Mouse (Mus musculus) urinary bladder, adult 18-20 months (tissue): ENCODE results near the gene Syngr3.
"Not testable (repeated sequence)": the region's sequence is repeated elsewhere in the genome, so short reads cannot be mapped to it uniquely, and the experiment has no call there.

ENCODE experiments used
- DNase-seq, 2 experiments: peaks; one replicate each; pipeline ENCODE4 v3.0.0; 2022; ENCODE audit warnings: low spot score in 2 of 2, mixed read lengths in 2 of 2

Gene Syngr3

GRCm38 (mm10) chr17:24689251-24690081 is at the start of gene Syngr3:
Gene Syngr3 (minus strand): TSS chr17:24689955.
- DNase-seq = no peak

- no peak for DNase-seq
Measured at GRCm38 (mm10) chr17:24738238-24738637, 48.5 kb upstream of the Syngr3 start.

- DNase-seq = no peak
Measured at GRCm38 (mm10) chr17:24737135-24737810, 47.5 kb upstream of the Syngr3 start.

DNA sequence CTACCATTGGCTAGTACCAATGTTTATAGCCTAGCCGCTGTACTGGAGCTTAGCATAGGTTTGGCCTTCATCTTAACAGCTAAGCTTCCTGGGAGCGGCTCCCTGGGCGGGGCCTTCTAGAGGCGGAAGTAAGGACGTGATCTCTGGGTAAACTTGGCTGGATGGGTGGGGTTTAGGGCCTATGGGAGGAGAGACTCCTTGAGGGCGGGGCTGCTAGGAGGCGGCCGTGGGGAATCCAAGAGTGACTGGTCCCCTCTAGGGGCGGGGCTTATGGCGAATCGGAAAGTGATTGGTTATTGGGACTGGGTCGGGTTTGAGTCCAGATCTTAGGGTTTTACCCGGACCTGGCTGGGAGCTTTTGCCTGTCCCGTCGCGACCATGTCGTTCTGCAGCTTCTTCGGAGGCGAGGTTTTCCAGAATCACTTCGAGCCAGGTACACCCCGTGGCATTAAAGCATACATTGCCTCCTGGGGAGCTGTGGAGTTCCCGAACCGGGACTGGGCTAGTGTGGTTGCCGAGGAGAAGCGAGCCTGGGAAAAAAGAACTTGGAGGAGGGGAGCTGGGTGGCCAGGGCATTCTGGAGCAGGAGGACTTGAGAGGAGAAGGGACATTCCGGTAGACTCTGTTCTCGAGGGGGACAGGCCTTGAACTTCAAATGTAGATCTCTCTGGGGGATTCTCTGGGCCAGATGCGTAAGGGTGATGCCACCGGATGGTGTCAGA is 46.7 kb upstream of the Syngr3 start, which contains the start of gene Msrb1:
Msrb1 (plus strand) TSS at position 313 of the 722 bp plus-strand sequence.
- peak; percentile 89 to 98 for DNase-seq

GRCm38 (mm10) chr17:24735446-24735845 is 45.7 kb upstream of the Syngr3 start:
- no peak for DNase-seq

DNA sequence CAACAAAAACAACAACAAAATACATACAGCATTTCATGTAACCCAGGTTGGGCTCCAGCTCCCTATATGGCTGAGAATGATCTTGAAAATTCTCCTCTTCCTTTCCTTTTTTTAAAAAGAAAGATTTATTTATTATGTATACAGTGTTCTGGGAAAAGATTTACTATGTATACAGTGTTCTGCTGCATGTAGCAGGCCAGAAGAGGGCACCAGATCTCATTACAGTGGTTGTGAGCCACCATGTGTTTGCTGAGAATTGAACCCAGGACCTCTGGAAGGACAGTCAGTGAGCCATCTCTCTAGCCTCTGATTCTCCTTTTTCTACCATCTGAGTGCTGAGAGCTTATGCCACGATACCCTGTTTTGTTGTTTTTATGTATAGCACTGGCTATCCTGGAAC is 44.8 kb upstream of the Syngr3 start:
- DNase-seq = no peak

DNA sequence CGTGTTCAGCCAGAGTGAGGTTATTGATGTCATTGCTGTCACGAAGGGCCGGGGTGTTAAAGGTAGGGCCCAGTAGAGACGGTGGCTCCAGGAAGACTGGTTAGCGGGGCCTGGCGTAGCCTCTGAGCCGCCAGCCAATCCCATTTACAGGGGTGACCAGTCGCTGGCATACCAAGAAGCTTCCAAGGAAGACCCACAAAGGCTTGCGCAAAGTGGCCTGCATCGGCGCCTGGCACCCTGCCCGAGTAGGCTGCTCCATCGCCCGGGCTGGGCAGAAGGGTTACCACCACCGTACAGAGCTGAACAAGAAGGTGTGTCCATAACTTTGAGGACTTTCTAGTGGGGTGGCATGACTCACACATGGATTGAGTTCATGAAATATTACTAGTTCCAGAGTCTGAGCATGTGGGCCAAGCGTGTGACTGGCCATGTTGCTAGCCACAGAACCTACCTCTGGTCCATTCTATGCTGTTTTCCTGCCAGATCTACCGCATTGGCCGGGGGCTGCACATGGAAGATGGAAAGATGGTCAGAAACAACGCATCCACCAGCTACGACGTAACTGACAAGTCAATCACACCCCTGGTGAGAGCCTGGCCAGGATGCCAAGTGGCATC is 43.8 kb upstream of the Syngr3 start:
- DNase-seq = no peak

DNA sequence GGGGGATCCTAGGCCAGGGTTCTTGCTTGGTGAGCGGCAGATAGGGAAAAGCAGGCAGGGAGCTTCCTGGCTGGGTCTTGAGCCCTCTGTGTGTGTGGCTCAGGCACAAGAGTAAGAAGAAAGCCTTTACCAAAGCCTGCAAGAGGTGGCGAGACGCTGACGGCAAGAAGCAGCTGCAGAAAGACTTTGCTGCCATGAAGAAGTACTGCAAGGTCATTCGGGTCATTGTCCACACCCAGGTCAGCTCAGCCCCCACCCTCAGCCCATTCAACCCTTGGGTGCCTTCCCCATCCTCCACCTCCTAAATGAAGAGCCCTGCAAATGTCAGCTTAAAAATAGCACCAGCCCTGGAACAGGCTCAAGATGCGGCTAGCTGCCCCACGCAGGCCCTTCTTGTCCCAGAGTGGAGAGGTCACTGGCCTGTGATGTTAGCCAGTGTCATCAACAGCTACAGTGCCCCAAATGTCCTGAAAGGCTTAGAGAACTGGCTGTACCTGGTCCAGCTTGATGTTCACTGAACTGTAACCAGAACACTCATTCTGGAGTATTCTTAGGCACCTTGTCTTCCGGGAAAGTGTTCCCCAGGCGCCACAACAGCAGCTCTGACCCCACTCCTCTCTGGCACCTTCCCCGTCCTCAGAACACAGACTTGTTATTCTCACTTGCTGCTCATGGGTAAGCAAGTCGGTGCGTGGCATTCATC is 42.6 kb upstream of the Syngr3 start:
- DNase-seq = no peak

DNA sequence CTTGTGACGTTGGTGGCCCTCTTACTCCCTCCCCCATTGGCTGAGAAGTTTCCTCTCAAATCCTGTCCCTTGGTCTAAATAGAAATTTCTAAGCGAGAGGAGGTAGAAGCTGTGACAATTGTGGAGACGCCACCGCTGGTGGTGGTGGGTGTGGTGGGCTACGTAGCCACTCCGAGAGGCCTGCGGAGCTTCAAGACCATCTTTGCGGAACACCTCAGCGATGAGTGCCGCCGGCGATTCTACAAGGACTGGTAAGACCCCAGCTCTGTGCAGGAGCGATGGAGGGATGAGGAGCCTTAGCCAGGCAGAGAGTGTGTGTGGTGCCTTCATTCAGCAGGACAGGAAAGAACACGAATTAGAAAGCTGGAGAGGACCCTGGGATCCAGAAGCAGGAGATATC is 41.0 kb upstream of the Syngr3 start:
- DNase-seq = no peak

DNA sequence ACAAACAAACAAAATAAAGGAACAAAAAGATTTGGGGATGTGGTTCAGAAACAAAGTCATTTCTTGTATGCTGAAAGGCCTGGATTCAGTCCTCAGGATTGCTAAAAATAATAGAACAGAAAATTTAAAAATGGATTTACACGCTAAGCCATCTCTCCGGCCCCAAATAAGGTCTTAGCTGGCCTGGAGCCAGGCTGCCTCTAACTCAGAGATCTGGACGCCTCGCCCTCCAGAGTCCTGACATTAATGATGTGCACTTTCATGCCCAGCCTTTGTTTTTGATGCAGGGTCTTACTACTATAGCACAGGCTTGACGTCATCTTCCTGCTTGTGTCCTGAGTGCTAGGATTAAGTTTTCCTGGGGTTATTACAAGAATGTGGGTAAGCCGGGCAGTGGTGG is 39.3 kb upstream of the Syngr3 start:
- DNase-seq = no peak

- DNase-seq = no peak
Measured at GRCm38 (mm10) chr17:24728184-24728583, 38.4 kb upstream of the Syngr3 start.

DNA sequence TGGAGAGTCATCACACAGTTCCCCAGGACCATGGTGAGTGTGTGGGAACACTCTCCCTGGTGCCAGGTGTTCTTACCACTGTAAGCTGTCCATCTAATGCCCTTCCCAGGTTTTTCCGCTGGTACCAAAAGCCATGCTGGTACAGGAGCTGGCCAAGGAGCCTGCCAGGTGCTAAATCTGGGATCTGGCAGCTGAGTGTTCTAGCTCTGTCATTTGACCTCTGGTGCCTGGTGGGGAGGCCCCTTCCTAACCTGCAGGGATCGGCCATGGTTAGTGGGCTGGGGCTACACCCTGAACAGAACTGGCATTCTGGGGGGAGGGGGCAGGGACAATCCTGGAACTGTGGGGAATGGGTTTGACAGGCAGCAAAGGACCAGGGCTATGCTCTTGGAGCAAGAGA is 37.9 kb upstream of the Syngr3 start, which contains the start of gene Rpl3l:
Rpl3l (plus strand) TSS at position 203 of the 400 bp plus-strand sequence.
- DNase-seq = no peak

DNA sequence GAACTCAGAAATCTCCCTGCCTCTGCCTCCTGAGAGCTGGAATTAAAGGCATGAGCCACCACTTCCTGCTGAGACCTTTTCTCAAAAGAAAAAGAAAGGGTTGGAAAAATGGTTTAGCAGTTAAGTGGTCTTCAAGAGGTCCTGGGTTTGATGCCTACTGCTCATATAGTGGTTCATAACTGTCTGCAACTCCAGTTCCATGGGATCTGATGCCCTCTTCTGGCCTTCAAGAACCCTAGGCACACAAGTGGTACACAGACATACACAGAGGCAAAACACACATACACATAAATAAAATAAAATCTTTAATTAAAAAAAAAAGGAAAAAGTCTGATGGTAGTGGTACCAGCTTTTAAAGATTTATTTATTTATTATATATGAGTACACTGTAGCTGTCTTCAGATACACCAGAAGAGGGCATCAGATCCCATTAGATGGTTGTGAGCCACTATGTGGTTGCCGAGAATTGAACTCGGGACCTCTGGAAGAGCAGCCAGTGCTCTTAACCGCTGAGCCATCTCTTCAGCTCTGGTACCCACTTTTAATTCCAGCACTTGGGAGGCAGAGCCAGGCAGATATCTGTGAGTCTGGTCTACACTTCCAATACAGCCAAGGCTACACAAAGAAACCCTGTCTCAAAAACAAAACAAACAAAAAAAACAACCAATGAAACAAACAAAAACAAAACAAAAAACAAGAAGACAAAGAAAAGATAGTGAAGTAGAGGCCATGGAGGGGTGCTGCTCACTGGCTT is 36.1 kb upstream of the Syngr3 start:
- no peak for DNase-seq

GRCm38 (mm10) chr17:24724184-24724583 is 34.4 kb upstream of the Syngr3 start, which contains the start of gene Ndufb10:
Gene Ndufb10 (minus strand): TSS chr17:24724478.
- DNase-seq = peak; percentile 90 to 94

- DNase-seq = peak in 1 of 2 experiments; percentile 28
Measured at GRCm38 (mm10) chr17:24723881-24724180, 34.1 kb upstream of the Syngr3 start.

DNA sequence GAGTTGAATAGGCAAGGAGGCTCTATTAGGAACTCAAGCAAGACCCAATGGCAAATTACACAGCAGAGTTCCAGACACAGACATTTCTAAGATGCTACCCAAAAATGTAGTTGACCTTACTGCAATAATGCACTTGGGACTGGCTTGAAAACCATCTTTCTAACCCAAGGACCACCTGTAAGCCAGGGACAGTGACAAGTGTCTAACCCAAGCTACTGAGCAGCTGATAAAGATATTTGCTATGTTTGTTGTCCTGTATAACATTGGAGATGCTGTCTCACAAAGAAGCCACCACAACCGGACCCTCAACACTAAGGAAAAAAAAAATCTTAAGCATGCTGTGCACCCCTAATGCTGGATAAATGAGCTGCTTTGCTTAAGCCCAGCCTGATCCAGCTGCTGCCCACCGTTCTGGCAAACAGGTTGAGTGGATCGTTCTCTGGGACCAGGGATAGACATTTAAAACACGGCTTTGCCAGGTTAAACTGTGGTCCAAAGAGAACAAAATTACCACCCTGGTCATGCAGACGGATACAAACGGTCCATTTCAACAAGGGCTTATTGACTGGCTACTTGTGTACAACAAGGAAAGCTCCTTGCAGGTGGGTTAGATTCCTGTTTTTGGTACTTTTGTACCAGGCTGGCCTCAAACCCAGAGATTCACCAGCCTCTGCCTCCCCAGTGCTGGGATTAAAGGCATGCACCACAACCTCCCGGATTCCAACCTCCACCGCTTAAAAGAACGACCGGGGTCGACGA is 33.5 kb upstream of the Syngr3 start:
- no peak for DNase-seq

DNA sequence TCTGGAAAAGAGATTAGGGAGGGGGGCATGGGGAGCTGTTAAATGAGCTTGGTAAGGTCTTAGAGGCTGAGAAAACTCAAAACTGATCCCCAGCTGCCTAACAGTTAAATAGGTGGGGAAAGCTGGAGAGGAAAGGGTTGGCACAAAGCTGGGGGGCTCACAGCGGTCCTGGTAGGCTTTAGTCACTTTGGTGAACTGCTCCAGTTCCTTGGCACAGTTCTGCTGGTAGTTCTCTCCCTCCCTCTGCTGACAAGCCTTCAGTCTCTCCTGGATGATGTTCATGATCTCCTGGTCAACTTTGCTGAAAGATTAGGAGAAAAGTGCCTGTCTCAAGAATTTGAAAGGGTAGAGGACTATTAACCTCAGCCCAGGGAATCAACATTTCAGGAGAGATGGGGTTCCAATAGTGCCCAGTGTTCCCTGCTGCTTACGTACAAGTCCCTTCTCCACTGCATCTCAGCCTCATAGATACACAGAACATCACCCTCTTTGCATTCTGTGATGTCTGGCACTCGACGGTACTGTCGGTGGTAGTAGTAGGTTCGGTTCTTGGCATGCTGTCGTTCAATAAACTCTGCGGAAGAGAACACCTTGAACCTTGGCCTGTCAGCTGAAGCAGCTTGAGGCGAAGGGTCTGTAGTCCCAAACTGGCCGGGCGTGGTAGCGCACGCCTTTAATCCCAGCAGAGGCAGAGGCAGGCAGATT is 32.6 kb upstream of the Syngr3 start:
- no peak for DNase-seq

- DNase-seq = not testable (repeated sequence)
Measured at GRCm38 (mm10) chr17:24721383-24721955, 31.7 kb upstream of the Syngr3 start.

DNA sequence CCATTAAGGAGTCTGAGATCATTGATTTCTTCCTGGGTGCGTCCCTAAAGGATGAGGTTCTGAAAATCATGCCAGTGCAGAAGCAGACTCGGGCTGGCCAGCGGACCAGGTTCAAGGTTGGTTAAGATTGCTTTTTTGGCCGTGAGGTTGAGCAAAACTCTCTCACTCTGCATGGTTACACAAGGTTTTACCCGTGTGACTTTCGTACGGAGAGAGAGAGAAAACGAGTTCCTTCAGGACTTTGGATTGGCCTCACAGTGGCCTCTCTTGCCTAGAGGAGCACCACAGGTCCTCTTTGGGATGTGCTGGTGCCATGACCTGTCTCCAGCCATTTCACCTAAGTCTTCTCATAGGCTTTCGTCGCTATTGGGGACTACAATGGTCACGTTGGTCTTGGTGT is 30.9 kb upstream of the Syngr3 start:
- not testable (repeated sequence) for DNase-seq
